In genomic region chr5:124248845-124249613, GRCm38 (mm10) we compare ENCODE assay signal across 8 mouse cellular contexts. TPM values are rescaled to one million over a fixed set of nuclear protein-coding genes. Genes with fewer than 3 reads are reported as not detected.
DNase-seq lines count a peak whose midpoint lies in the region; ATAC-seq and TF ChIP-seq lines count a peak whose summit lies in the region.

No protein-coding gene starts in this region.

- H3K4me3 ChIP-seq in forebrain, postnatal 0 days (ENCODE audit: low read depth, low read length) = peak overlapping the region; percentile 78
- H3K4me3 ChIP-seq in hindbrain, embryonic 14.5 days (replicated peaks; ENCODE audit: low read length) = peak overlapping the region; percentile 67
- H3K4me3 ChIP-seq in myocyte = peak overlapping the region; percentile 23
- peak overlapping the region; percentile 91 for H3K4me3 ChIP-seq in thymus, adult 2 months (ENCODE audit: control insufficient read depth, insufficient read depth, low read length)

- no peaks in the 10 kb centered on the region for H3K9me3 ChIP-seq in forebrain, postnatal 0 days (ENCODE audit: low read length)
- no peaks in the 10 kb centered on the region for H3K9me3 ChIP-seq in hindbrain, embryonic 14.5 days (ENCODE audit: control insufficient read depth, low read length)

- peaks cover 8% of the 10 kb centered on the region; the same call in 1 of the 2 replicates for H3K4me1 ChIP-seq in forebrain, postnatal 0 days (ENCODE audit: insufficient read depth)
- H3K4me1 ChIP-seq in hindbrain, embryonic 14.5 days (replicated peaks; ENCODE audit: control insufficient read depth, insufficient read depth, low read length) = peaks cover 11% of the 10 kb centered on the region; the same call in 1 of the 2 replicates
- peaks cover 23% of the 10 kb centered on the region for H3K4me1 ChIP-seq in thymus, adult 2 months (replicated peaks; ENCODE audit: control insufficient read depth, insufficient read depth, low read length)

- intact Hi-C loops in left cerebral cortex, postnatal 36 days (cut with DNase I) = loop anchor here (2.0 to 5.0 kb wide), 3 partner anchors 28 to 87 kb away; no protein-coding TSS in a partner anchor

- WGBS in forebrain, postnatal 0 days = 2% methylated on average over 49 of the region's 77 CpGs
- WGBS in hindbrain, embryonic 14.5 days = 2% methylated on average over 23 of the region's 77 CpGs
- 6% methylated on average over 76 of the region's 77 CpGs for WGBS in thymus, adult 2 months

- ATAC-seq in forebrain, postnatal 0 days = peak; percentile 56
- peak; percentile 77 for ATAC-seq in hindbrain, embryonic 14.5 days (ENCODE audit: low FRiP score)

- TF ChIP-seq POLR2A in myocyte (IDR thresholded peaks at IDR 0.05; ENCODE audit: insufficient read length, low read depth) = no peak
- TF ChIP-seq POLR2A in thymus, adult 2 months (IDR thresholded peaks at IDR 0.05; ENCODE audit: control insufficient read depth, extremely low read depth, insufficient read depth, low read length, poor library complexity) = no peak

- no peaks in the 10 kb centered on the region for H3K27me3 ChIP-seq in forebrain, postnatal 0 days (ENCODE audit: insufficient read depth, low read length)
- H3K27me3 ChIP-seq in hindbrain, embryonic 14.5 days (ENCODE audit: control insufficient read depth, insufficient read depth, low read length) = no peaks in the 10 kb centered on the region
- no peaks in the 10 kb centered on the region for H3K27me3 ChIP-seq in myocyte (ENCODE audit: control insufficient read depth, insufficient read depth, insufficient read length)
- H3K27me3 ChIP-seq in thymus, adult 2 months (ENCODE audit: control insufficient read depth, insufficient read depth, low read length) = no peaks in the 10 kb centered on the region

- H3K36me3 ChIP-seq in forebrain, postnatal 0 days (ENCODE audit: insufficient read depth) = peaks cover 4% of the 10 kb centered on the region
- H3K36me3 ChIP-seq in hindbrain, embryonic 14.5 days (replicated peaks; ENCODE audit: control insufficient read depth, insufficient read depth) = peaks cover 9% of the 10 kb centered on the region
- H3K36me3 ChIP-seq in myocyte (ENCODE audit: control insufficient read depth, insufficient read depth) = no peaks in the 10 kb centered on the region
- 0 out of 2 replicates have a peak, but pooled peaks cover 6% of the 10 kb centered on the region for H3K36me3 ChIP-seq in thymus, adult 2 months (ENCODE audit: control insufficient read depth, insufficient read depth, low read length)

- peak overlapping the region; percentile 88 for H3ac ChIP-seq in myocyte (ENCODE audit: control insufficient read depth, insufficient read length)

- H3K79me2 ChIP-seq in myocyte (ENCODE audit: control insufficient read depth, insufficient read depth) = no peaks in the 10 kb centered on the region

- peak overlapping the region; percentile 79 for H3K27ac ChIP-seq in forebrain, postnatal 0 days (ENCODE audit: low read depth, low read length)
- H3K27ac ChIP-seq in hindbrain, embryonic 14.5 days = peak overlapping the region; percentile 81
- H3K27ac ChIP-seq in thymus, adult 2 months (ENCODE audit: control insufficient read depth, insufficient read depth, low read length) = peak overlapping the region; percentile 39

- H3K4me2 ChIP-seq in forebrain, postnatal 0 days (ENCODE audit: low read depth) = peak overlapping the region; percentile 77
- peak overlapping the region; percentile 90 for H3K4me2 ChIP-seq in hindbrain, embryonic 14.5 days (replicated peaks)
- H3K4me2 ChIP-seq in myocyte (ENCODE audit: low read depth) = peak overlapping the region; percentile 57

- DNase-seq in left cerebral cortex, postnatal 36 days (ENCODE audit: low spot score in 2 of 2) = peak; percentile 58 to 68
- DNase-seq in left cerebral cortex, adult 9 months (ENCODE audit: low spot score in 2 of 2) = no peak
- DNase-seq in cerebellum, adult 18-20 months = peak; percentile 61 to 78
- DNase-seq in forebrain, postnatal 0 days = peak; percentile 47
- peak; percentile 44 for DNase-seq in hindbrain, embryonic 14.5 days (ENCODE audit: low spot score)
- peak; percentile 47 for DNase-seq in liver
- DNase-seq in thymus, adult 2 months = peak; percentile 62

- no peak for TF ChIP-seq CTCF in forebrain, postnatal 0 days (IDR thresholded peaks at IDR 0.05; ENCODE audit: low read depth)
- no peak for TF ChIP-seq CTCF in thymus, adult 2 months (IDR thresholded peaks at IDR 0.05; ENCODE audit: borderline replicate concordance, control insufficient read depth, extremely low read depth, insufficient read depth, low read length, poor library complexity)

- H3K9ac ChIP-seq in forebrain, postnatal 0 days = peak overlapping the region; percentile 79
- H3K9ac ChIP-seq in hindbrain, embryonic 14.5 days = peak overlapping the region; percentile 78

TF ChIP-seq in myocyte, 11 proteins besides CTCF, POLR2A, EP300 and RAD21:
- TF ChIP-seq TCF12 (IDR thresholded peaks at IDR 0.05; ENCODE audit: insufficient read depth, poor library complexity, severe bottlenecking) (no peak), E2F4 (IDR thresholded peaks at IDR 0.05; ENCODE audit: insufficient read depth) (no peak), MYOG (IDR thresholded peaks at IDR 0.05; ENCODE audit: control insufficient read depth in 1 of 3, insufficient read depth in 1 of 3, insufficient read length in 2 of 3, low read depth in 2 of 3) (no peak), MAX (IDR thresholded peaks at IDR 0.05; ENCODE audit: low read depth) (no peak), USF1 (IDR thresholded peaks at IDR 0.05; ENCODE audit: low read depth) (no peak), CEBPB (IDR thresholded peaks at IDR 0.05; ENCODE audit: insufficient read depth, poor library complexity, severe bottlenecking) (no peak), MYOD1 (IDR thresholded peaks at IDR 0.05; ENCODE audit: control insufficient read depth in 1 of 3, insufficient read length in 2 of 3, low read depth in 2 of 3) (no peak), POLR2AphosphoS2 (IDR thresholded peaks at IDR 0.05; ENCODE audit: insufficient read length, low read depth) (no peak), TCF3 (IDR thresholded peaks at IDR 0.05; ENCODE audit: insufficient read length, low read depth) (no peak), REST (IDR thresholded peaks at IDR 0.05; ENCODE audit: insufficient read depth, insufficient read length) (no peak)

RNA-seq across cellular contexts. Expression of gene Pitpnm2, which starts 0.5 kb away (rescaled TPM):
- total RNA-seq in left cerebral cortex, postnatal 36 days (2021) = 100 to 1,000 TPM; 233 to 375 TPM
- 33.8 and 38.4 TPM in 2 replicates for total RNA-seq in forebrain, postnatal 0 days (2014; rRNA removed)
- polyA plus RNA-seq in forebrain, postnatal 0 days (2015; fragmentation: Nextera tagmentation; extraction: Ambion mirVana) = 9.2 and 10.1 TPM in 2 replicates
- 13.5 and 15.1 TPM in 2 replicates for polyA plus RNA-seq in hindbrain, embryonic 14.5 days (2014; fragmentation: Nextera tagmentation; extraction: Ambion mirVana)
- polyA plus RNA-seq in myocyte (2012; fragmentation: generic; extraction: Trizol) = 5.3 TPM
- polyA plus RNA-seq in thymus, adult 2 months (2012; rRNA removed) = 279 and 356 TPM in 2 replicates

Comparison
In these comparisons a context has a peak if more than half of its experiments do, and no peak if none do; other contexts are left out.
1. DNase-seq: peak in left cerebral cortex, postnatal 36 days (2 of 2), cerebellum, adult 18-20 months (2 of 2), forebrain, postnatal 0 days (single experiment), hindbrain, embryonic 14.5 days (single experiment), liver (single experiment) and thymus, adult 2 months (single experiment); none in left cerebral cortex, adult 9 months (0 of 2).
2. H3K4me3 ChIP-seq: peak in every context shown above with its lines; median percentile 91 in thymus, adult 2 months; 78 in forebrain, postnatal 0 days; 67 in hindbrain, embryonic 14.5 days; 23 in myocyte.
3. RNA of gene Pitpnm2, which starts 0.5 kb away (polyA plus RNA-seq): 279 to 356 TPM in thymus, adult 2 months; 13.5 to 15.1 TPM in hindbrain, embryonic 14.5 days, 9.2 to 10.1 TPM in forebrain, postnatal 0 days and 5.3 TPM in myocyte (single experiment); every median in the first group is over 10 times any median in the second.
4. Peak in every context shown above with its lines, with median percentiles within 50 percentile points of each other: H3K27ac ChIP-seq and H3K4me2 ChIP-seq.